Mouse (Mus musculus) intestine, embryonic 16.5 days (tissue): Measurements from ENCODE around the gene Gm4871. TPM values are rescaled to one million over a fixed set of nuclear protein-coding genes. Genes with fewer than 3 reads are reported as not detected.
"Not testable (repeated sequence)": the region's sequence is repeated elsewhere in the genome, so short reads cannot be mapped to it uniquely, and the experiment has no call there.

Experiments
- ATAC-seq: fragments of 200-750 bp; cut with Nextera tagmentation; 2 replicates; pipeline ENCODE4 v1.8.0; 2017; ENCODE audit warnings: moderate TSS enrichment, moderate library complexity
- H3K27ac ChIP-seq: fragments of 300-500 bp; sonication (generic); 2 replicates; pipeline ENCODE4 v1.5.1; 2014; ENCODE audit warnings: mild to moderate bottlenecking, low read length
- H3K27me3 ChIP-seq: fragments of 300-500 bp; sonication (generic); replicated peaks from 2 replicates; pipeline ENCODE4 v1.6.1; 2014; ENCODE audit warnings: low read length, control low read depth, mixed read lengths; ENCODE audit not compliant: control insufficient read depth, insufficient read depth
- H3K36me3 ChIP-seq: fragments of 300-500 bp; sonication (generic); 2 replicates; pipeline ENCODE4 v1.6.1; 2014; ENCODE audit warnings: low read length, control low read depth; ENCODE audit not compliant: control insufficient read depth, insufficient read depth
- H3K4me1 ChIP-seq: fragments of 300-500 bp; sonication (generic); 2 replicates; pipeline ENCODE4 v1.6.1; 2014; ENCODE audit warnings: low read length, control low read depth, mixed read lengths; ENCODE audit not compliant: control insufficient read depth, insufficient read depth
- H3K4me2 ChIP-seq: fragments of 300-500 bp; sonication (generic); 2 replicates; pipeline ENCODE4 v1.6.1; 2014; ENCODE audit warnings: low read depth, low read length, control low read depth
- H3K4me3 ChIP-seq: fragments of 300-500 bp; sonication (generic); 2 replicates; pipeline ENCODE4 v1.5.1; 2014; ENCODE audit warnings: mild to moderate bottlenecking, low read length
- H3K9ac ChIP-seq: fragments of 300-500 bp; sonication (generic); 2 replicates; pipeline ENCODE4 v1.6.1; 2014; ENCODE audit warnings: low read depth, low read length
- H3K9me3 ChIP-seq: fragments of 300-500 bp; sonication (generic); 2 replicates; pipeline ENCODE4 v1.6.1; 2016; ENCODE audit warnings: low read length, control low read depth; ENCODE audit not compliant: control insufficient read depth
- WGBS: fragments of 180-500 bp; shearing (Covaris S2); extraction: QIAGEN DNeasy Blood & Tissue Kit; methylation state at CpG from one replicate; pipeline ENCODE4 v1.1.7; 2014; 5-methylcytosine and 5-hydroxymethylcytosine counted together
- polyA plus RNA-seq: library from polyadenylated mRNA; unstranded; fragments of >200 nt; fragmentation: Nextera tagmentation; extraction: Ambion mirVana; gene quantifications from 2 replicates; pipeline ENCODE4 v1.2.1, GENCODE M21; 2015

Gm4871 gene
- polyA plus RNA-seq, 1 experiment from 2014 or later, result not detected

DNA sequence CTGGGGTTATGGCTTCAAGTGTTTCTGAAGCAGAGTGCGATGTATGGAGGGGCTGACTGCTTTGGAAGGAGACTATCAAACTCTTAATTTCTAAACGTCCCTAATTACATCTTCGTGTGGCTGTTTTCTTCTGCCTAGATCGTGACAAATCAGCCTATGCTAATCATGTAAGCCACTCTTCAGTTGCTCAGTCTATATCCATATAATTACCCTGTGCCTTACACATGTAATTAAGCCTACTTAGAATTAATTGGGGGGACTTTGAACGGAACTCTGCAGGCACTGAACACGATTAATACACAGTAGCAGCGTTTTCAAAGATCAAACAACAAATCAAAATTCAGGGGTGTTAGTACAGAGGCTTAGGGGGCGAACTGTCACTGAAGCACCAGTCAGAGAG is 25.4 kb upstream of the Gm4871 start:
- H3K27me3 ChIP-seq, result no peaks in the 10 kb centered on the region
- H3K9ac ChIP-seq, result no peak overlapping the region
- H3K4me3 ChIP-seq, result no peak overlapping the region
- no peak overlapping the region for H3K4me2 ChIP-seq
- no peaks in the 10 kb centered on the region for H3K36me3 ChIP-seq
- no peaks in the 10 kb centered on the region for H3K4me1 ChIP-seq
- ATAC-seq, result no peak
- H3K9me3 ChIP-seq, result no peaks in the 10 kb centered on the region
- no peak overlapping the region for H3K27ac ChIP-seq
- WGBS, result 78% methylated on average over 8 of the region's 8 CpGs

DNA sequence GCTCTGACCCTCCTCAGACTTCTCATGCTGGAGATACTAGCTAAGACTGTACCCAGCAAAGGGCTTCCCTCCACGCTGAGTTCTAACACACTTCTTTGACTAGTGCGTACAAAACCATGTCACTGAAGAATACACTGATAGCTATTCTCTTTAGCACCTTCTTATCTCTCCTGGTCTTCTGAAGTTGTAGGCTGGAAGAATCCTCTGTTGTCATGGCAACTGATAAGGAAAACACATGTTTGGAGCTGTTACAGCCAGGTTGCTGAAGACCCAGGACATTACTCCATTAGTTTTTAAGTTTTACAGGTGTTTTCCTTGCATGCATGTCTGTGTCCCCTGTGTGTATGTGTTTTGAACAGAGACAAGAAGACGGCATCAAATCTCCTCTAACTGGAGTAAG is 21.6 kb upstream of the Gm4871 start:
- not testable (repeated sequence) for H3K9ac ChIP-seq, H3K4me2 ChIP-seq, H3K27ac ChIP-seq, ATAC-seq, H3K4me3 ChIP-seq, H3K36me3 ChIP-seq, H3K4me1 ChIP-seq, H3K9me3 ChIP-seq, H3K27me3 ChIP-seq
- WGBS, result 55% methylated on average over 3 of the region's 3 CpGs

DNA sequence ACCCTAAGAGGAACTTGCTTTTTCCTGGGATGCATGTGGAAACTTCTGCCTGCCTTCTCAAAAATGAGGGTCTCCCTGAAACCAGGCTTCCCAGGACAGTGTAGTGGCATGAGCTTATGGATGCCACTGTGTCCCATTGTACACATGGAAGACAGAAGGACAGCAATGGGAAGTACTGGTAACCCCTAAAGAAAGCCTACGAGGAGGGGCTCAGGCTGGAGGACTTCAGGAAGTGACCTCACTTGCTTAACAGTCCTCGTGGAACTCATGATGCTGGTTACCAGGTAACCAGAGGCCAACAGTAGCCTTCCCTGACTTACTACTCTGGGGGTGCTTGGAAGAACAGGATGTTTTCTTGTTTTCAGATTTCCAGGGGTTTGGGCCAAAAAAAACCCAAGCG is 10.1 kb upstream of the Gm4871 start, which contains the start of gene 1700018F24Rik:
Gene 1700018F24Rik (plus strand): TSS at position 301 of the 400 bp plus-strand sequence.
- WGBS, result 57% methylated on average over 3 of the region's 3 CpGs
- H3K9me3 ChIP-seq, H3K4me3 ChIP-seq, H3K27me3 ChIP-seq, H3K27ac ChIP-seq, H3K36me3 ChIP-seq, H3K9ac ChIP-seq, H3K4me2 ChIP-seq, H3K4me1 ChIP-seq, ATAC-seq: not testable (repeated sequence)

DNA sequence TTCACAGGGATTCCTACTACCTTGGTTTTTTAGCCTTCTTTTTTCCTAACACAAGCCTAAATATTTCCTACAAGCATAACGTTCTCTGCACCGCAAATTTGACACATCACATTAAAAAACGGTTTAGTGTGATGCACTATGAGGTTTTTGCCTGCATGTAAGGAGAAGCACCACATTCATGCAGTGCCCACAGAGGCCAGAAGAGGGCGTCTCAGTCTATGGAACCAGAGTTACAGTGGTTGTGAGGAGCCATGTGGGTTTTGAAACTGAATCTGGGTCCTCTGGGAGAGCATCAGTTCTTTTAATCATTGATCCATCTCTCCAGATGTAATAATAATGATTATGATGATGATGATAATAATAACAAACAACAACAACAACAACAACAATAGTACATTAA is 9.1 kb upstream of the Gm4871 start:
- 40% methylated on average over 4 of the region's 4 CpGs for WGBS
- H3K4me2 ChIP-seq, result no peak overlapping the region
- H3K4me3 ChIP-seq, result no peak overlapping the region
- no peak overlapping the region for H3K9ac ChIP-seq
- no peak for ATAC-seq
- H3K27ac ChIP-seq, result no peak overlapping the region
- no peaks in the 10 kb centered on the region for H3K4me1 ChIP-seq
- H3K36me3 ChIP-seq, result no peaks in the 10 kb centered on the region
- no peaks in the 10 kb centered on the region for H3K9me3 ChIP-seq
- H3K27me3 ChIP-seq, result no peaks in the 10 kb centered on the region

DNA sequence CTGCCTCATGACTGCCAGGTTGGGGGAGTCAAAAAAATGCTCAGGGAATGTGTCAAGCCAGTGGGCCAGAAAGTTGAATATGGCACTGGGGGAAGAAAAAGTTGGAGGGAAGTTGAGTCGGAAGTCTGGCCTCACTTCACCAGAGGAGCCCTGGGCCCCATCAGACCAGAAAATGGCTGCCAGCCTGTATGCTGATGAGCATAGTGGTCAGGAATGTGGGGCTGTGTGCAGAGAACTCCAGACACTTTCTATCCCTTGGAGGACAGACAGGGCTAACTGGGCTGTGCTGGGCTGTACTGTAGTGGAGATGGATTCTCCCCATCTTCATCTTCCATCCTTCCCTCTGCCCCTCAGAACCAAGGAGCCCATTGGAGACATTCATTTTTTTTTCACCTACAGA is 2.1 kb downstream of the Gm4871 start:
- not testable (repeated sequence) for ATAC-seq, H3K27ac ChIP-seq, H3K9me3 ChIP-seq, H3K9ac ChIP-seq, H3K4me3 ChIP-seq, H3K27me3 ChIP-seq, H3K4me2 ChIP-seq, H3K4me1 ChIP-seq, H3K36me3 ChIP-seq
- WGBS, result 96% methylated on average over 1 of the region's 1 CpGs

DNA sequence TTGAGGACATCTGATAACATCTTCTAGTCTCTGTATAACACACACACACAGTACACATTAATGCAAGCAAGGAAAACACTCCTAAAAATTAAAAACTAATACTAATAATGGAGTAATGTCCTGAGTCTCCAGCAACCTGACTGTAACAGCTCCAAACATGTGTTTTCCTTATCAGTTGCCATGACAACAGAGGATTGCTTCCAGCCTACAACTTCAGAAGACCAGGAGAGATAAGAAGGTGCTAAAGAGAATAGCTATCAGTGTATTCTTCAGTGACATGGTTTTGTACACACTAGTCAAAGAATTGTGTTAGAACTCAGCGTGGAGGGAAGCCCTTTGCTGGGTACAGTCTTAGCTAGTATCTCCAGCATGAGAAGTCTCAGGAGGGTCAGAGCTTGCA is 11.8 kb downstream of the Gm4871 start:
- not testable (repeated sequence) for H3K4me1 ChIP-seq, H3K36me3 ChIP-seq, H3K9me3 ChIP-seq, H3K27me3 ChIP-seq, H3K9ac ChIP-seq, H3K4me3 ChIP-seq, H3K4me2 ChIP-seq, ATAC-seq, H3K27ac ChIP-seq
- WGBS, result 39% methylated on average over 1 of the region's 1 CpGs

DNA sequence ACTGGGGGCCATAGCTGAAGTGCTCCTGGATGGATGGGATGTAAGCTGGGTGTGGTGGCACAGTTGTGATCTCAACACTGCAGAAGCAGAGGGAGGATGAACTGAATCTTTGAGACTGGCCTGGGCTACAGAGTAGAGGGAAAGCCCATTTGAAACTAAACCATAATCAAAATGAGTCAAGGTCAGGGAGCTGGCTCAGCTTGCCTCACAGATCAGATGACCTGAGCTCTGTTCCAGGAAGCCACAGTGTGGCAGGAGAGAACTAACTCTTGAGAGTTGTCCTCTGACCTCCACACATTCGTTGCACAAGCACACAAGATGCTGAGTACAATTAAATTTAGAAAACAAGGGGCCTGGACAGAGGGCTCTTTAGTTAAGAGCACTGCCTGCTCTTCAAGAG is 12.3 kb downstream of the Gm4871 start:
- ATAC-seq, result not testable (repeated sequence)

DNA sequence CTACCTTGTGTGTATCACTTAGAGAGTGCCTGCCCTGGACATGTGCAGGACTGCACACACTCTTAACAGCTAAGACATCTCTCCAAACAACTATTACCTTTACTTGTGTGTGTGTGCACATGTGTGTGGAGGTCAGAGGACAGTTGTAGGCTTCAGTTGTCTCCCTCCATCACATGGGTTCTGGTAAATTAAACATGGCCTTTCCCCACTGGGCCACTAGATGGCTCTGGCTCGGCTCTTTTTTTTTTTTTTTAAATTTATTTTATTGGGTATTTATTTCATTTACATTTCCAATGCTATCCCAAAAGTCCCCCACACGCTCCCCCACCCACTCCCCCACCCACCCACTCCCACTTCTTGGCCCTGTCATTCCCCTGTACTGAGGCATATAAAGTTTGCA is 15.8 kb downstream of the Gm4871 start:
- H3K27me3 ChIP-seq, H3K27ac ChIP-seq, H3K9ac ChIP-seq, H3K4me1 ChIP-seq, ATAC-seq, H3K36me3 ChIP-seq, H3K9me3 ChIP-seq, H3K4me3 ChIP-seq, H3K4me2 ChIP-seq: not testable (repeated sequence)
- WGBS, result 20% methylated on average over 2 of the region's 2 CpGs

More for the DNA sequence above, 12.3 kb downstream of the Gm4871 start:
- H3K9ac ChIP-seq, H3K27me3 ChIP-seq, H3K9me3 ChIP-seq, H3K36me3 ChIP-seq, H3K27ac ChIP-seq, H3K4me1 ChIP-seq, H3K4me2 ChIP-seq, H3K4me3 ChIP-seq: not testable (repeated sequence)
- WGBS, result 41% methylated on average over 1 of the region's 1 CpGs

DNA sequence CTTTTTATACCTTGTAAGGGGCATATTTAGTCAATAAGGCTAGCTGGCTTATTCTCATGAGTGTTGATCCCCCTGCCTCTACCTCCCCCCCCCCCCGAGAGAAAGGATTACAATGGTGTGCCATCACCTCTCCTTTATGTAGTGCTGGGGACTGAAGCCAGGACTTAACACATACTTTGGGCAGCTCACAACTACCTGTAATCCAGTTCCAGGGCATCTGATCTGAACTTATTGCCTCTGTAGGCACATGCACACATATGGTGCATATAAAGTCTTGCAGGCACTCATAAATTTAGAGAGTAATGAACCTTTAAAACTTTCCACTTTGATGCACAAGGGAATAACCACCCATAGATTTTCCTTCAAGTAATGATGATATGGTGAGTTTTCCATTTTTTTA is 18.3 kb downstream of the Gm4871 start:
- H3K36me3 ChIP-seq, result no peaks in the 10 kb centered on the region
- H3K9me3 ChIP-seq, result no peaks in the 10 kb centered on the region
- H3K4me3 ChIP-seq, result no peak overlapping the region
- H3K27me3 ChIP-seq, result no peaks in the 10 kb centered on the region
- WGBS, result 92% methylated on average over 1 of the region's 1 CpGs
- H3K4me1 ChIP-seq, result no peaks in the 10 kb centered on the region
- H3K27ac ChIP-seq, result no peak overlapping the region
- H3K9ac ChIP-seq, result no peak overlapping the region
- no peak overlapping the region for H3K4me2 ChIP-seq
- no peak for ATAC-seq

DNA sequence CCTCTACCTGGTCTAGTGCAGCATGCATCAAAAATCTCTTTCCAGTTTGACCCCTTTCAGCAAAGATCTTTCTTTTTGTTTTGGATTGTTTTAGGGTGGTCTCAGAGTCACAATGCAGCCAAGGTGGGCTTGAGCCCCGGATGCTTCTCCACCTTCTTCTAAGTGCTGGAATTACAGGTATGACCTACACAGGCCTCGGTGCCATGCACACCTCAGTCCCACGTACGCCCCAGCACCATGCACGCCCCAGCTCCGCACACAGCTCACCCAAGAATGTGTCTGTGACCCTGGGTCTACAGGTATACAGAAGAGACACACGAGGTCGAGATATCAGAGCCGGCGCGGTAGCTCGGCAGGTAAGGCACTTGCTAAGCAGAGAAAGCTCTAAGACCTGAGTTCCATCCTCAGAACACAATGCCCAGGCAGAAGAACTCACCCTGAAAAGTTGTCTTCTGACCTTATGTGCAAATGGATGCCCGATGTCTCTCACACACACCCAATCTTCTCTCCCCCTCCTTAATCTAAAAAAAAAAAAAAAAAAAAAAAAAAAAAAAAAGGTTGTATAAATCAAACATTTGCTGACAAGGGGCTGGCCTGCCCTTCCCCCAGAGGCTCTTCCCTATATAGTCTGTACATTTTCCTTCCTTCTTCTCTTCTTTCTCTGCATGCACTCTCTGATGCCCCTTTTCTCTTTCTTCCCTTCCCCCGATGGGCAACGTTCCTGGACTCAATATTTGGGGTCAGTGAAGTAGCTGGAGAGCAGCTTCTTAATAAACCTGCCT is 23.5 kb downstream of the Gm4871 start:
- Histone ChIP-seq H3K4me3 (no peak overlapping the region), H3K27me3 (no peaks in the 10 kb centered on the region), H3K9ac (no peak overlapping the region), H3K36me3 (no peaks in the 10 kb centered on the region), H3K4me1 (peaks cover 6% of the 10 kb centered on the region; the same call in 1 of the 2 replicates), H3K27ac (no peak overlapping the region), H3K4me2 (no peak overlapping the region), H3K9me3 (no peaks in the 10 kb centered on the region)
- WGBS, result 86% methylated on average over 15 of the region's 15 CpGs
- ATAC-seq, result no peak
